Mouse (Mus musculus) lung, embryonic 16.5 days (tissue): ENCODE results near the gene Clrn2. TPM values are rescaled to one million over a fixed set of nuclear protein-coding genes. Genes with fewer than 3 reads are reported as not detected.
"Not testable (repeated sequence)": the region's sequence is repeated elsewhere in the genome, so short reads cannot be mapped to it uniquely, and the experiment has no call there.

Source experiments
- ATAC-seq: fragments of 200-750 bp; cut with Nextera tagmentation; 2 replicates; pipeline ENCODE4 v1.8.0; 2017; ENCODE audit warnings: low read depth, mild to moderate bottlenecking, moderate library complexity
- H3K27ac ChIP-seq: fragments of 300-500 bp; sonication (generic); 2 replicates; pipeline ENCODE4 v1.5.1; 2014; ENCODE audit warnings: mild to moderate bottlenecking, control low read depth, low read length
- H3K27me3 ChIP-seq: fragments of 300-500 bp; sonication (generic); 2 replicates; pipeline ENCODE4 v1.6.1; 2014; ENCODE audit warnings: low read depth, low read length, mixed read lengths; ENCODE audit not compliant: control insufficient read depth, insufficient read depth
- H3K36me3 ChIP-seq: fragments of 300-500 bp; sonication (generic); 2 replicates; pipeline ENCODE4 v1.6.1; 2014; ENCODE audit warnings: low read length; ENCODE audit not compliant: control insufficient read depth, insufficient read depth
- H3K4me1 ChIP-seq: fragments of 300-500 bp; sonication (generic); replicated peaks from 2 replicates; pipeline ENCODE4 v1.6.1; 2014; ENCODE audit warnings: low read length, mixed read lengths; ENCODE audit not compliant: control insufficient read depth, insufficient read depth
- H3K4me2 ChIP-seq: fragments of 300-500 bp; sonication (generic); 2 replicates; pipeline ENCODE4 v1.6.1; 2014; ENCODE audit warnings: low read depth, low read length, control low read depth
- H3K4me3 ChIP-seq: fragments of 300-500 bp; sonication (generic); 2 replicates; pipeline ENCODE4 v1.5.1; 2014; ENCODE audit warnings: mild to moderate bottlenecking, low read length, control low read depth
- H3K9ac ChIP-seq: fragments of 300-500 bp; sonication (generic); 2 replicates; pipeline ENCODE4 v1.6.1; 2014; ENCODE audit warnings: low read length, control low read depth
- H3K9me3 ChIP-seq: fragments of 300-500 bp; sonication (generic); 2 replicates; pipeline ENCODE4 v1.6.1; 2016; ENCODE audit warnings: low read length; ENCODE audit not compliant: control insufficient read depth
- WGBS: fragments of 180-500 bp; shearing (Covaris S2); extraction: QIAGEN DNeasy Blood & Tissue Kit; methylation state at CpG from one replicate; pipeline ENCODE4 v1.1.7; 2014; 5-methylcytosine and 5-hydroxymethylcytosine counted together
- polyA plus RNA-seq: library from polyadenylated mRNA; unstranded; fragments of >200 nt; fragmentation: Nextera tagmentation; extraction: Ambion mirVana; gene quantifications from 2 replicates; pipeline ENCODE4 v1.2.1, GENCODE M21; 2015

Clrn2 gene
- polyA plus RNA-seq, result not detected in 2 replicates

DNA sequence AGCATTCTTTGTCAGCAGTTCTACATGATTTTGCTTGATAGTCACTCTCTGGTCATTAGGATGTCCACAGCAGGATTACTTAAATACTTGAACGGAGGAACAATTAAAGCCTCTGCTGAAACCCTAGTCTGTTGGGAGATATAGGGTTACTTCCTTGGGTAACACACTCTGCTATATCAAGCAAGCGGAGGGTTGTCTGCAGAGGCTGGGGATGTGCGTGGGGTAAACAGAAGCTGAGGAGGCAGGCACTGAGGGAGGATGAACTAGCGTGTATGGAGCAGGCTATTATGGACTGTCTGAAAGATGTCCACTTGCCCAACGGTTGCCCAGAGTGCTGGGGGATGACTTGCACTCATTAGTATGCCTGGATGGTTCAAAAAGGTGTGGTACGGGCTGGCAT is at the start of gene Clrn2:
Gene Clrn2, plus strand, starts transcription at position 301 of the 400 bp plus-strand sequence.
- no peak for ATAC-seq
- peaks cover 12% of the 10 kb centered on the region for H3K4me1 ChIP-seq
- H3K4me2 ChIP-seq, result no peak within 1 kb of the TSS
- H3K9ac ChIP-seq, result no peak within 1 kb of the TSS
- H3K4me3 ChIP-seq, result no peak within 1 kb of the TSS
- WGBS, result 62% methylated on average over 6 of the region's 6 CpGs
- H3K9me3 ChIP-seq, result no peaks in the 10 kb centered on the region
- H3K27ac ChIP-seq, result no peak within 1 kb of the TSS
- no peaks in the 10 kb centered on the region for H3K36me3 ChIP-seq
- H3K27me3 ChIP-seq, result no peaks in the 10 kb centered on the region

DNA sequence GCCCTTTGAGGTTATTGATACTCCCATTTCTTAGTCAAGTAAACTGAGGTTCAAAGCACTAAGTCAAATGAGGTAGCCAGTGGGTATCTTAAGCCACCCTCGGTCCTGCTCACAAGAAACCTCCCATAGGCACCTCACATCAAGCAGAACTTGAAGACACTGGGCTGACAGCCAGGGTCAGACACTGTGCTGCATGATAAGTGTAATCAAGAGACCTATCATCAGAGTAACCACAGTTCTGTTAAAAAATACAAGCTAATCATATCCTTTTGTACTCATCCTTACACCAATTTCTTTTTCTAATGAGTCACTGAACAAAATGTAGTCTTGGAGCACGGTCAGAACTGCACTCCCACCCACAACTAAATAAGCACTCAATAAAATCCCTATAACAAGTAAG is 47.4 kb upstream of the Clrn2 start:
- no peak overlapping the region for H3K27ac ChIP-seq
- no peaks in the 10 kb centered on the region for H3K36me3 ChIP-seq
- no peak overlapping the region for H3K9ac ChIP-seq
- no peak overlapping the region for H3K4me2 ChIP-seq
- H3K4me1 ChIP-seq, result no peaks in the 10 kb centered on the region
- 78% methylated on average over 2 of the region's 2 CpGs for WGBS
- no peaks in the 10 kb centered on the region for H3K9me3 ChIP-seq
- no peak overlapping the region for H3K4me3 ChIP-seq
- no peak for ATAC-seq
- H3K27me3 ChIP-seq, result no peaks in the 10 kb centered on the region

DNA sequence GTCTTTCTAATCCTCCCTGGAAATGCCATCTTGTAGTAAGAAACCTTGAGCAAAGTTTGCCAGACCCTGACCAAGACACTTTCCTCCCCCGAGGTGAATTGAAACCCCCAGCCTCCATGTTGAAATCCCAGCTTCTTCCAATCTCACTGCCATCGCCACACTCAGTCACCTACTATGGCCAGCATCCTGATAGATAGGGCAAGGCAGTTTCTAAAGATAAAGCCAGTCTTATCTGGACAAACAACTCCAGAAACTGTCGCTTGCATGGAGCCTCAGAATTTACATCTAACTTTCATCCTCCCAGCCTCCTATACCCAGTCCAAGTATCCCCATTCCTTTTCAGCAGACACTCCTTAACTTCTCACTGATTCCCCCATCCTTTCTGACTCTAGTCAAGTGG is 37.1 kb upstream of the Clrn2 start:
- H3K9ac ChIP-seq, result no peak overlapping the region
- ATAC-seq, result no peak
- H3K36me3 ChIP-seq, result no peaks in the 10 kb centered on the region
- no peaks in the 10 kb centered on the region for H3K9me3 ChIP-seq
- H3K4me2 ChIP-seq, result no peak overlapping the region
- no peaks in the 10 kb centered on the region for H3K27me3 ChIP-seq
- H3K4me1 ChIP-seq, result no peaks in the 10 kb centered on the region
- no peak overlapping the region for H3K27ac ChIP-seq
- WGBS, result 80% methylated on average over 3 of the region's 3 CpGs
- H3K4me3 ChIP-seq, result no peak overlapping the region

DNA sequence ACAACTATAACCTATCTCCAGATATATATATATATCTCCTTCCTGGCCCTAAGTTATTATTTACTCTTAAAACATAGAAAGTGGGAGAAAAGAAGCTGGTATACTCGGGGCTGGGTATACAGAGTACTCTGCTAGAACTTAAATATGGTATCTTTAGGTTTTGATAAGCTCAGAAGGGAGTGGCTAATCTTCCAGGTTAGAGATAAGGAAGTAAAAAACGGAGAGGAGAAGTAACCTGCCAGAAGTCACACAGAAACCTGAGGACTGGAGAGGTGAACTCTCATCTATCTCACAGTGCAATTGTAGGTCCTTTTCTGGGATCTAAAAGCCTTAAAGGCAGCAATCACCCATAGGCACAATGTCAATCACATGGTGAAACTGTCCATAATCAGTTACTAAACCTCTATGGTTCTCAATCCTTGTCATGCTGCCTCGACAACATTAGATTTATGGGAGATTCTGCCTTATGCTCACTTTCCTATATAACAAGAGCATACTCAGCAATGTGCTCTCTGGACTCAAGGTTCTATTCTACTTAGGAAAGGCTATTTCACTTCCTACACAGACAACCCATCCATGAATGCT is 35.6 kb upstream of the Clrn2 start:
- ATAC-seq, result no peak
- H3K4me3 ChIP-seq, result no peak overlapping the region
- WGBS, result 53% methylated on average over 3 of the region's 3 CpGs
- H3K9ac ChIP-seq, result no peak overlapping the region
- H3K9me3 ChIP-seq, result no peaks in the 10 kb centered on the region
- H3K4me2 ChIP-seq, result no peak overlapping the region
- H3K36me3 ChIP-seq, result no peaks in the 10 kb centered on the region
- no peaks in the 10 kb centered on the region for H3K4me1 ChIP-seq
- no peak overlapping the region for H3K27ac ChIP-seq
- no peaks in the 10 kb centered on the region for H3K27me3 ChIP-seq

DNA sequence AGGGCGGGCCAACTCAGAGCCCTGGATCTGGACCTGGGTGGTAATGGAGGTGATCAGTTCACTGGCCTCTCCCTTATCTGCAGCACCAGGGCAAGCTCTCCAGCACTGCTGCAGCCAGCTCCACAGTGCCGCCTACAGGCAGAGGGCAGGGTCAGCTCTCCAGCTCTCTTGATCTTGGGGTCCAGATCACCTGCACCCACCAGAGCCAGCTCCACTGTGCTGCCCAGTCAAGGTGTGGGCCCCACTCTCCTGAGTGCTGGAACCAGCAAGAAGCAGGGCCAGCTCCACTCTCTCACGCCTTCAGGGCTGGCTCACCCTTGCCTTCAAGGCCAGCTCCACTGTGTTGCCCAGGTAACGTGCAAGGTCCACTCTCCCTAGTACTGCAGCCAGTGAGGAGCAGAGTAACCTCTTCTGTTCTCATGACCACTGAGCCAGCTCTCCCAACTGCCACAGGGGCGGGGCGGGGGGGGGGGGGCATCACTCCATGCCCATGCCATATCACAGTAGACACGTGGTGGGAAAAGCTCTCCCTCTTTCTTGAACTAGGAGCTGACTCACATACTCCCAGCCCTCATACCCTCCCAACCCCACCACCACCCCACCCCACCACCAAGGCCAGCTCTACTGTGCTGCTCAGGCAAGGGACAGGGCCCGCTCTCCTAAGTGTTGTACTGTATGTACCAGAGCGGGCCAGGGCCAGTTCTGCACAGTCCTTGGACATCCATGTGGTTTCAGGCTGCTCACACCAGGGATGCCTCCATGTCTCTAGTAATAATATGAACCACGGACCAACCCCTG is 33.5 kb upstream of the Clrn2 start:
- no peak overlapping the region for H3K9ac ChIP-seq
- H3K27ac ChIP-seq, result no peak overlapping the region
- no peaks in the 10 kb centered on the region for H3K4me1 ChIP-seq
- H3K27me3 ChIP-seq, result no peaks in the 10 kb centered on the region
- H3K36me3 ChIP-seq, result no peaks in the 10 kb centered on the region
- H3K4me3 ChIP-seq, result no peak overlapping the region
- 0 out of 2 replicates have a peak, but pooled peaks have one; percentile 12 for ATAC-seq
- 73% methylated on average over 10 of the region's 10 CpGs for WGBS
- H3K9me3 ChIP-seq, result no peaks in the 10 kb centered on the region
- no peak overlapping the region for H3K4me2 ChIP-seq

DNA sequence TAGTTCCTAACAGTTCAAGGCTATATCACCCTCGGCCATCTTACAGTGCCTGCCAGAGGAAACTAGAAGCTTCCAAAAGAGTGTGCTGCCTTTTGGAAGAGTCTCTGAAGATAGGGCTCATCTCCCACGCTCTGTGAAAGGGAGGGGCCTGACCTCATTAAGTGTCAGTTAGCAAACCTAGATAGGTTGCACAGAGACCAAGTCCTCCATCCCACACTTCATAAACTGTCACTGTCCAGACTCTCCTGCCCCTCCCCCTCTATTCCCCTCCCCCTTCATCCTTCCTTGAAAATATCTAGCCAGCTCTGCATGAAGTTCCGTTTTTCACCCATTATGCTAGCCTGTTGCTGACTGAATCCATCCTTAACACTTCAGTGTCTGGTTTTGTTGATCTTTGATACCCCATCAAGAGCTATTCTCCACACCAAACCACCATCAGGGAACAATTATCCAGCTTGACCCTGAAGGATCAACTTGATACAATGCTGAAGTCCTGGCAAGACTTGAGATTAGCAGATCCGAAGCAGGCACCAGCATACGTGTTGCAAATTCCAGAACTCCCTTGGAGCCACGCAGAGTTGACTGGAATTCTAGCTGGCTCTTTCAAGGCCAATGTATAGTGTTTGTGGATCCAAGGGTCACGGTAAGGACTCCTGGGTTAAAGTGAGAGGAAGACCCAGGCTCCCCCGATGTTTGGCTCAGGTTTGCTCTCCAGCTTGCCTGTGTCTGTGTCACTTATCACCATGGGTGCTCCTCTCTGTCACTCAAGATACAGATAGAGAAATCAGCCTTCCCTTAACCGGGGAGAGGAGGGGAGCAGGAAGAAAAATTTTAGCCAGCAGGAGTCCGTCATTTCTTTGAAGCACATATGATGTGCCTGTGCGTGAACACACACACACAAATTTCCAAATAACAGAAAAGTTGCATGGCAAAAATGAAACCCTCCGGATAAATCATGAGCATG is 31.4 kb upstream of the Clrn2 start:
- Histone ChIP-seq H3K9me3 (no peaks in the 10 kb centered on the region), H3K27me3 (no peaks in the 10 kb centered on the region), H3K9ac (no peak overlapping the region), H3K4me2 (no peak overlapping the region), H3K4me3 (no peak overlapping the region), H3K4me1 (no peaks in the 10 kb centered on the region), H3K36me3 (no peaks in the 10 kb centered on the region), H3K27ac (no peak overlapping the region)
- 40% methylated on average over 12 of the region's 12 CpGs for WGBS
- peak; percentile 28; the same call in 1 of the 2 replicates for ATAC-seq

DNA sequence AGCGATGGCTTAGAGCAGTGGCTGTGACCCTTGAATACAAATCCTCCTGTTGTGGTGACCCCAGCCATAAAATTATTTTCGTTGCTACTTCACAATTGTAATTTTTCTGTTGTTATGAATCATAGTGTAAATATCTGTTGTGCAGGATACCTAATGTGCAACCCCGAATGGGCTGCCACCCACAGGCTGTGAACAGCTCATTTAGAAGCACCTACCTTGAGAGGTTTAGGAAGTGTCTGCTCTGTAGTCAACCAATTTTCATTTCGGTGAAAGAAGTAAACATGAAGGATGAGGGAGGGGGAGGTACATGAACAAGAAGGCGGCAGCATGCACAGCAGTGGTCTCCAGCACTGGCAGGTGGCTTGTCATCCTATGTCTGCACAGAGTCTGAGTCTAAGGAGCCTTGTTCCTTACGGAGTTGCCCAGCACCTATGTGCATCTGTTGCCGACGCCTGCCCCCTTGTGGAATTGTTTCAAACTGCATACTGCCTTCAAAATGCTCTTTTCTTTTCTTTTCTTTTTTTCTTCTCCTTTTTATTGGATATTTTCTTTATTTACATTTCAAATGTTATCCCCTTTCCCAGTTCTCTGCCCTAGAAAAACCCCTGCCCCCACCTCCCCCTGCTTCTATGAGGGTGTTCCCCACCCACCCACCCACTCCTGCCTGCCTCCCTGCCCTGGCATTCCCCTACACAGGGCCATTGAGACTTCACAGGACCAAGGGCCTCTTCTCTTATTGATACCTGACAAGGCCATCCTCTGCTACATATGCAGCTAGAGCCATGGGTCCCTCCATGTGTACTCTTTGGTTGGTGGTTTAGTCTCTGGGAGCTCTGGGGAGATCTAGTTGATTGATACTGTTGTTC is 29.3 kb upstream of the Clrn2 start:
- Histone ChIP-seq H3K4me3 (no peak overlapping the region), H3K9me3 (no peaks in the 10 kb centered on the region), H3K4me2 (no peak overlapping the region), H3K9ac (no peak overlapping the region), H3K36me3 (no peaks in the 10 kb centered on the region), H3K27me3 (no peaks in the 10 kb centered on the region), H3K4me1 (no peaks in the 10 kb centered on the region), H3K27ac (no peak overlapping the region)
- 38% methylated on average over 8 of the region's 8 CpGs for WGBS
- peak; percentile 65 for ATAC-seq

DNA sequence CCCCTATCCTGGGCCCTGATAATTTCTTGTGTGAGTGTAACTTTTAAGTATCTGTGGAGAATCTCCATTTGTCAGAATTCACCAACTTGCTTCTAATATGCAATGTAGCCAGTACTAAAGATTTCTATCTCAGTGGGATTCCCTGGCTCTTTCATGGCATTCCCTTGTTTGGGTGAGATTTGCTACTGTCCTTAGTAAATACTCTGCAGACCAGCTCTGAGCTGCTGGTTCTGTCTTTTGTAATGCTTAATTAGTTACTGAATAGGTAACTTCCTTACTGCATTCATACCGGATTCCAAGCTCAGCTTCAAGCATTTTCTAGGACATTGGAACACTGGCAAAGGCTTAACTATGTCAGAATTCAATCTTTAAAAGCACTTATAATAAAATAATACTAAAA is 27.8 kb upstream of the Clrn2 start:
- not testable (repeated sequence) for H3K4me1 ChIP-seq, ATAC-seq, H3K4me3 ChIP-seq, H3K9me3 ChIP-seq, H3K27ac ChIP-seq, H3K36me3 ChIP-seq, H3K27me3 ChIP-seq, H3K9ac ChIP-seq, H3K4me2 ChIP-seq
- 70% methylated on average over 1 of the region's 1 CpGs for WGBS
